Mouse (Mus musculus) forebrain, embryonic 15.5 days (tissue): ENCODE data around the gene Gga1. TPM values are rescaled to one million over a fixed set of nuclear protein-coding genes. Genes with fewer than 3 reads are reported as not detected.

Experiments
- ATAC-seq: fragments of 200-750 bp; cut with Nextera tagmentation; replicated peaks from 2 replicates; pipeline ENCODE4 v1.8.0; 2017; ENCODE audit warnings: mild to moderate bottlenecking, moderate TSS enrichment, moderate library complexity
- H3K27ac ChIP-seq: fragments of 300-500 bp; sonication (generic); replicated peaks from 2 replicates; pipeline ENCODE4 v1.5.1; 2015; ENCODE audit warnings: mild to moderate bottlenecking, inconsistent platforms
- H3K27me3 ChIP-seq: fragments of 300-500 bp; sonication (generic); 2 replicates; pipeline ENCODE4 v1.6.1; 2015; ENCODE audit warnings: inconsistent platforms
- H3K36me3 ChIP-seq: fragments of 300-500 bp; sonication (generic); 2 replicates; pipeline ENCODE4 v1.6.1; 2015; ENCODE audit warnings: mild to moderate bottlenecking, inconsistent platforms
- H3K4me1 ChIP-seq: fragments of 300-500 bp; sonication (generic); 2 replicates; pipeline ENCODE4 v1.6.1; 2015; ENCODE audit warnings: inconsistent platforms
- H3K4me2 ChIP-seq: fragments of 300-500 bp; sonication (generic); replicated peaks from 2 replicates; pipeline ENCODE4 v1.6.1; 2015; ENCODE audit warnings: mild to moderate bottlenecking, inconsistent platforms
- H3K4me3 ChIP-seq: fragments of 300-500 bp; sonication (generic); 2 replicates; pipeline ENCODE4 v1.5.1; 2015; ENCODE audit warnings: mild to moderate bottlenecking, inconsistent platforms
- H3K9ac ChIP-seq: fragments of 300-500 bp; sonication (generic); replicated peaks from 2 replicates; pipeline ENCODE4 v1.6.1; 2015; ENCODE audit warnings: mild to moderate bottlenecking, inconsistent platforms
- H3K9me3 ChIP-seq: fragments of 300-500 bp; sonication (generic); 2 replicates; pipeline ENCODE4 v1.6.1; 2016; ENCODE audit warnings: inconsistent platforms
- WGBS: fragments of 180-500 bp; shearing (Covaris S2); methylation state at CpG from one replicate; pipeline ENCODE4 v1.1.7; 2015; ENCODE audit warnings: mixed read lengths; 5-methylcytosine and 5-hydroxymethylcytosine counted together
- polyA plus RNA-seq: library from polyadenylated mRNA; unstranded; fragments of >200 nt; fragmentation: Nextera tagmentation; extraction: Ambion mirVana; gene quantifications from 2 replicates; pipeline ENCODE4 v1.2.1, GENCODE M21; 2015

Gene Gga1
- polyA plus RNA-seq, 1 experiment from 2014 or later: 60.3 TPM

DNA sequence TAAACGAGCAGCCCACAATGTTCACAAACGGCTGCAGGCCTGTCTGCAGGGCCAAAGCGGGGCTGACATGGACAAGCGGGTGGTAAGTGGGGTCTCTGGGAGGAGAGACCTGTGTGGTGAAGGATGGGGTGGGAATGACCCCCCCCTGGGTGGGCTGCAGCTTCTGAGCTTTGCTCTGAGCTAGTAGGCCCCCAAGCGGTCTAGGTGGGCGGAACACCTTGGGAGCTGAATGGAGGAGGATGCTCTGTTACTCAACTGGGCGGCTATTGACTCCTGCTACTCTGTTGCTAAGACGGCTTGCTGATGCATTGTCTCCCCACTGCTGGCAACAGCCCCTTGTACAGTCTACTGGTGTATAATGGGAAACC, 24.4 kb downstream of the Gga1 start:
- no peak overlapping the region for H3K9ac ChIP-seq
- H3K4me1 ChIP-seq: peaks cover 15% of the 10 kb centered on the region
- no peaks in the 10 kb centered on the region for H3K36me3 ChIP-seq
- 34% methylated on average over 8 of the region's 8 CpGs for WGBS
- no peak overlapping the region for H3K4me2 ChIP-seq
- H3K4me3 ChIP-seq: no peak overlapping the region
- no peak for ATAC-seq
- no peak overlapping the region for H3K27ac ChIP-seq
- H3K9me3 ChIP-seq: no peaks in the 10 kb centered on the region
- no peaks in the 10 kb centered on the region; the same call in 1 of the 2 replicates for H3K27me3 ChIP-seq

DNA sequence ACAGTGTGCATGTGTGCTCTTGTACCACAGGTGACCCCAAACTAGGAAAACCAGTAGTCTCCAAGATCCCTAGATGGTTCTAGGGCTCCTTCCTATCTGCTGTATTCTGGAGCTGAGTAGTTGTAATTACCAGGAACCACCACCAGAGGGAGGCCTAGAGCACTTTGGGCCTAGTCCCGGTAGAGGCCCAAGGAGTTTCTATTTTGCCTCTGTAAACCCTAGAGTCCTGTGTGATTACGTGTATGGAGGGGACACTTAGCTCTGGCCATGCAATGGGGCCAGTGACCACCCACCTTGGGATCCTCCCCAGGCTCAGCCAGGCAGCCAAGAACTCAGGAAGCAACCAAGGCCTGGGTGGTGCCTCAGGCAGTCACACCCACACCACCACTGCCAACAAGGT, 26.3 kb downstream of the Gga1 start:
- H3K27ac ChIP-seq: no peak overlapping the region
- ATAC-seq: peak; percentile 15; the same call in 1 of the 2 replicates
- H3K4me3 ChIP-seq: no peak overlapping the region
- 2% methylated on average over 2 of the region's 2 CpGs for WGBS
- H3K9ac ChIP-seq: no peak overlapping the region
- no peaks in the 10 kb centered on the region for H3K36me3 ChIP-seq
- no peaks in the 10 kb centered on the region; the same call in 1 of the 2 replicates for H3K27me3 ChIP-seq
- H3K4me2 ChIP-seq: no peak overlapping the region
- no peaks in the 10 kb centered on the region for H3K9me3 ChIP-seq
- H3K4me1 ChIP-seq: peaks cover 15% of the 10 kb centered on the region

DNA sequence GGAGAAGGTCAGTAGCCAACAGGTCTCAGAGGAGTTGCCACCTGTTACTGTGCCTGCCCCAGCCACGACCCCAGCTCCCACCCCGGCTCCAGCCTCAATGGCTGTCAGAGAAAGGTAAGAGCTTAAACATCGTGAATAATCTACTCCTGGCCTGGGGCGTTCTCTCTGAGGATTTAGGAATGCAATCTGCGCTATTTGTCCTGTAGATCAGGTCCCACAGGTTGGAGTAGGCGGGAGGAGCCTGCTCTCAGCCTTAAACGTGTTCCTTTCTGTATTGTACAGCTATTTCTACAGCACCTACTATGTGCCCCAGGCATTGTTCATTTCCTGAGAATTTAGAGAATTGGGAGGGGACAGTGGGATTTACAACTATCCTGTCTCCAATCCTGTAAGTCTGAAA, 31.4 kb downstream of the Gga1 start:
- no peak overlapping the region for H3K4me3 ChIP-seq
- no peaks in the 10 kb centered on the region for H3K9me3 ChIP-seq
- ATAC-seq: no peak
- no peak overlapping the region for H3K4me2 ChIP-seq
- no peaks in the 10 kb centered on the region for H3K36me3 ChIP-seq
- H3K4me1 ChIP-seq: peaks cover 5% of the 10 kb centered on the region
- H3K27ac ChIP-seq: no peak overlapping the region
- no peak overlapping the region for H3K9ac ChIP-seq
- 85% methylated on average over 7 of the region's 7 CpGs for WGBS
- no peaks in the 10 kb centered on the region for H3K27me3 ChIP-seq

DNA sequence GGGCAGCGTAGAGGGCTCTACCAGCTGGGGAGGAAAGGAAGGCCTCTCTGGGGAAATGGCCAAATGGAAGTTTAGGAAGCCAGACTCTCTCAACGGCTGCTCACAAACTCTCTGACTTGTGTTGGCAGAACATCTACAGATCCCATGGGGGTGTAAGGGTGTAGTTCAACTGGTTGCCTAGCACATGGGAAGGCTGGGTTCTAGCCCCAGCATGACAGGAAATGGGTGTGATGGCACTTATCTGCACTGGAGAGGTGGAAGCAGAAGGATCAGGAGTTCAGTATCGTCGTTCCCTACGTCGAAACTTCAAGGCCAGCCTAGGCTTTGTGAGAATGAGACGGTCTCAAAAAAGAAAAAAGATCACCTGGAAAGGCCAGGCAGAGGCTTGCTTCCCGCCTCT, 32.0 kb downstream of the Gga1 start:
- Histone ChIP-seq H3K36me3 (no peaks in the 10 kb centered on the region), H3K4me2 (no peak overlapping the region), H3K9ac (no peak overlapping the region), H3K4me3 (no peak overlapping the region), H3K27ac (no peak overlapping the region), H3K9me3 (no peaks in the 10 kb centered on the region), H3K4me1 (peaks cover 6% of the 10 kb centered on the region), H3K27me3 (no peaks in the 10 kb centered on the region)
- no peak for ATAC-seq
- WGBS: 92% methylated on average over 8 of the region's 8 CpGs

DNA sequence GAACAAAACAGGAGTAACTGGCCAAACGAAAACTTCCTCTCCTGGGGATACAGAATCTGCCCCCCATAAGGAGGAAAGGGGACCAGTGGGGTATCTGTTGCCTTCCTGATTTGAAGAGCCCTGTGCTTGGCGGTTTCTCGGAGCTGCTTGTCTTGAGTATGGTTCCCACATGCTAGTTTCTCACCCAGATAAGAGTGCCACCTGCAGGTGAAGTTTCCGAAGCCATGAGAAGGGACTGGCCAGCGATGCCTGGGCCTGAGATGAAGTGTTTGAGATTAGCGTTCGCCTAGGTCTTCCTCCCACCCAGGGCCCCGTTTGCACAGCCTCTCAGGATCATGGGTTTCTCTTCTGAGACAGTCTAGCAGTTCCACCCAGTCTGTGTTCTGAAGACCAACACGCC, 35.0 kb downstream of the Gga1 start:
- no peak overlapping the region for H3K4me2 ChIP-seq
- H3K27me3 ChIP-seq: no peaks in the 10 kb centered on the region
- ATAC-seq: no peak
- WGBS: 29% methylated on average over 9 of the region's 9 CpGs
- no peak overlapping the region for H3K27ac ChIP-seq
- peaks cover 31% of the 10 kb centered on the region for H3K4me1 ChIP-seq
- no peak overlapping the region for H3K4me3 ChIP-seq
- no peaks in the 10 kb centered on the region for H3K36me3 ChIP-seq
- H3K9me3 ChIP-seq: no peaks in the 10 kb centered on the region
- H3K9ac ChIP-seq: no peak overlapping the region

DNA sequence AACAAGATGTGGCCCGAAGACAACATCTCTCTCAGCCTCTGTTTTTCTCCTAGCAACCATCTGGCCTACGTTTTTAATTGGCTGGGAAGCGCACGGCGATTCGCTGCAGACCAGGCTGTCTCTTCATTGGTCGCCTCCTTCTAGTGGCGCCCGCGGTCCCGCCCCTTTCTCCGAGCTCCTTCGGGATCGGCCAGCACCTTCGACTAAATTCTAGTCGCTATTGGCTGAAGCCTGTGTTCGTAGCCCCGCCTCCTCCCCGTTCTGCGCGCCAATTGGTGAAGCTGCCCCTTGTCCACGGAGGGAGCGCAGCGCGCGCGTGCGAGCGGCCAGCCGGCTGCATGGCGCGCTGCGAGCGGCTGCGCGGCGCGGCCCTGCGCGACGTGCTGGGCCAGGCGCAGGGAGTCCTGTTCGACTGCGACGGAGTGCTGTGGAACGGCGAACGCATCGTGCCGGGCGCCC, 36.7 kb downstream of the Gga1 start, which contains the start of gene Pdxp:
Pdxp (plus strand) TSS at position 288 of the 459 bp plus-strand sequence.
- Histone ChIP-seq H3K4me1 (peaks cover 37% of the 10 kb centered on the region), H3K36me3 (peaks cover 5% of the 10 kb centered on the region; the same call in 1 of the 2 replicates), H3K4me3 (peak within 1 kb of the TSS; percentile 67), H3K9ac (peak within 1 kb of the TSS; percentile 74), H3K9me3 (no peaks in the 10 kb centered on the region), H3K27me3 (no peaks in the 10 kb centered on the region), H3K27ac (peak within 1 kb of the TSS; percentile 95), H3K4me2 (peak within 1 kb of the TSS; percentile 70)
- peak; percentile 96 for ATAC-seq
- under 1% methylated on average over 50 of the region's 51 CpGs for WGBS

DNA sequence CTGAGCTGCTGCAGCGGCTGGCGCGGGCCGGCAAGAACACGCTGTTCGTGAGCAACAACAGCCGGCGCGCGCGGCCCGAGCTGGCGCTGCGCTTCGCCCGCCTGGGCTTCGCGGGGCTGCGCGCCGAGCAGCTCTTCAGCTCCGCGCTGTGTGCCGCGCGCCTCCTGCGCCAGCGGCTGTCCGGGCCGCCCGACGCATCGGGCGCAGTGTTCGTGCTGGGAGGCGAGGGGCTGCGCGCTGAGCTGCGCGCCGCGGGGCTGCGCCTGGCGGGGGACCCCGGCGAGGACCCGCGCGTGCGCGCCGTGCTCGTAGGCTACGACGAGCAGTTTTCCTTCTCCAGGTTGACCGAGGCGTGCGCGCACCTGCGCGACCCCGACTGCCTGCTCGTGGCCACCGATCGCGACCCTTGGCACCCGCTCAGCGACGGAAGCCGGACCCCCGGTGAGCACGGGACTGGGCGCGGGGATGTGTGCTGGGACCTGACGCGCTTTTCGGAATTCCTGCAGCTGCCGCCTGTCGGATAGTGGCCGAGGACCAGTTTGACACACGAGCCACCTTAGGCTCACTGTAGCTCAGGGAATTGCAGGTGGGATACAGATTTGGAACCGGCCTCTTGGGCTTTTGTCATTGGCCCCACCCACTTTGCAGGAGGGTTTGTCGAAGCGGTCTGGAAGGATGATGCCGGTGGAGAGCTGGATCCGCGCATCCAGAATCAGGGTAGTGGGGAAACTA, 37.3 kb downstream of the Gga1 start:
- Histone ChIP-seq H3K36me3 (peaks cover 10% of the 10 kb centered on the region), H3K27ac (peak overlapping the region; percentile 95), H3K4me3 (peak overlapping the region; percentile 67), H3K4me2 (peak overlapping the region; percentile 70), H3K9me3 (no peaks in the 10 kb centered on the region), H3K9ac (peak overlapping the region; percentile 74), H3K4me1 (peaks cover 37% of the 10 kb centered on the region), H3K27me3 (no peaks in the 10 kb centered on the region)
- peak; percentile 77 for ATAC-seq
- WGBS: under 1% methylated on average over 87 of the region's 87 CpGs

DNA sequence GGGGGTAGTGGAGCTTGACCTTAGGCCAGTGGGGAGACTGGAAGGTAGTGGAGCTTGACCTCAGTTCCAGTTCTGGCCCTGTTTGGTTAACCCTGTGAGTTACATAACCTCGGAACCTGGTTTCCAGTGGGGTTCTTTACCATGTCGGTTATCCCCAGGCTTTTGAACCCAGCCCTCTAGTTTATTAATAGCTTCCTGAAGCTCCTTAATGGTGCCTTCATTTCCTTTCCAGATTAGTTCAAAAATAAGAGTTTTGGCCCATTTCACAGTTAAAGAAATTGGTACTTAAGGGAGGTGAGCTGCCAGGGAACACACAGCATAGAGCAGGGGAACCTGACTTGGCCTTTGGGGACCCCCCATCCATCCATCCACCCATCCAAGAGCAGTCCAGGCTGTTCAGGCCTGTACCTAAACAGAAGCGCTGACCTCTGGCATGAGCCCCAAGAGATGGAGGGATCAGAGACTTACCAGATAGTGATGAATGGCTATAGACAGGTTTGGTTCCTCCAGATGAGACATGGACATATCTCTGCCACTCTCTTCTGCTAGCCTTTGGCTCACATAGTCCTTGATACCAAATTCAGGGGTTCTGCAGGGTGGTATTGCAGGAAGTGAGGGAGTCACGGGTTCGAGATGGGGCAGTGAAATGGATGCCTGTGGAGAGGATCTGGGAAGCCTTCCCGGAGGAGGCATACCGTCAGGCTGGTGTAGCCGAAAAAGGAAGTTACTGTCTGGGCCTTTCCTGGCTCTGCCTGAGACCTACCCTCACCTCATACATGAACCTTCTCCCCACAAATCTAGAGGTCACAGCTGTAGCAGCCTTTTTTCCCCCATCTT, 38.1 kb downstream of the Gga1 start:
- Histone ChIP-seq H3K4me2 (peak overlapping the region; percentile 70), H3K4me1 (peaks cover 37% of the 10 kb centered on the region), H3K27ac (peak overlapping the region; percentile 95), H3K36me3 (peaks cover 18% of the 10 kb centered on the region), H3K9me3 (no peaks in the 10 kb centered on the region), H3K9ac (peak overlapping the region; percentile 74), H3K27me3 (no peaks in the 10 kb centered on the region), H3K4me3 (peak overlapping the region; percentile 67)
- WGBS: 44% methylated on average over 8 of the region's 8 CpGs
- no peak for ATAC-seq

DNA sequence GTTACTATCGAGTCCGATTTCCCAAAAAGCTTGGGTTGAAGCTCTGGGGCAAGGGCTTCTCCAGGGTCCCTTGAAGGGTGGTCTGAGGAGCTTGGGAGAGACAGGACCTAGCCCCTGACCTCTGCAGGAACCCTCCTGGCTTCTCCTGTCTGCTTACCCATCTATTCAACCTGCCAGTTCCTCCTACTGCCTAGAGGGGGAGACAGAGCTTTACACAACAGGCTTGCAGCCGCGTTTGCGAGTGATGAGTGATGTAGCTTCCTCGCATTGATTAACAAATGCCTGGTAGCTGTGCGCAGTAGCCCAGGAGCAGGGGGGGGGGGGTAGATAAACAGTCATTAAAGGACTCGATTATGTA, 38.6 kb downstream of the Gga1 start:
- Histone ChIP-seq H3K27ac (peak overlapping the region; percentile 71), H3K4me3 (peak overlapping the region; percentile 67), H3K9ac (peak overlapping the region; percentile 74), H3K4me1 (peaks cover 37% of the 10 kb centered on the region), H3K4me2 (peak overlapping the region; percentile 70), H3K27me3 (no peaks in the 10 kb centered on the region), H3K36me3 (peaks cover 18% of the 10 kb centered on the region), H3K9me3 (no peaks in the 10 kb centered on the region)
- WGBS: 7% methylated on average over 8 of the region's 8 CpGs
- ATAC-seq: peak; percentile 24

DNA sequence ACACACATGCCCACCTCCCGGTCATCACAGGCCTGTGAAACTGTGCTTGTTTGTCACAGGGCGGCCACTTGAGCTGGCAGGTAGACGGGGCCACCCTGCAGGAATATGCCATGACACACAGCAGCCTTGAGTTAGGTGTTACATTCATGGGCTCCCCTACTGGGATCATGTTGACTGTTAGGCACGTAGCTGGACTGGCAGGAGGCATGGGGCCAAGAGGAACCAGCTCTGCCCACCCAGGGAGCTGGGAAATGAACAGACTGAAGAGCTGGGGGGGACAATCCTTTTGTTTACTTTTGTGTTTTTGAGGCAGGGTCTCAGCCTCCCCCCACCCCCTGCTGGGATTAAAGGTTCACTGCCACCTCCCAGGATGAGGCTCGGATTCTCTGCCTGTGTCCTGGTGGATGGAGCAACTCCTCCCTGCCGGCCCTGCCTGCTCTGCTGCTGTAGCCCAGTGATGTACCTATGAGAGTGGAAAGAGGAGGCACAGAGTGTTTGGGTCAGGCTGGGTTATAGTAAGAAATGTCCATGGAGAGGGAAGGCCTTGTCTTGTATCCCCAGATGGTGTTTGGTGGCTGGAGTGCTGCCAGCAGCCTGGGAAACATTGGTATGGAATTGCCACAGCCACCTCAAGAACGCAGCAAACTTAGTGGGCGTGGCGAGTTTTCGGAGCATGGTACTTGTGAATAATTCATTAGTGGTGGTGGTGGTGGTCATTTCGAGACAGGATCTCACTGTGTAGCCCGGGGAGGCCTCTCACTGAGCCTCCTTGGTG, 39.2 kb downstream of the Gga1 start:
- H3K27ac ChIP-seq: peak overlapping the region; percentile 71
- H3K36me3 ChIP-seq: peaks cover 18% of the 10 kb centered on the region
- peak overlapping the region; percentile 70 for H3K4me2 ChIP-seq
- peak overlapping the region; percentile 74 for H3K9ac ChIP-seq
- ATAC-seq: no peak
- peak overlapping the region; percentile 67 for H3K4me3 ChIP-seq
- H3K27me3 ChIP-seq: no peaks in the 10 kb centered on the region
- peaks cover 37% of the 10 kb centered on the region for H3K4me1 ChIP-seq
- 32% methylated on average over 12 of the region's 12 CpGs for WGBS
- H3K9me3 ChIP-seq: no peaks in the 10 kb centered on the region

DNA sequence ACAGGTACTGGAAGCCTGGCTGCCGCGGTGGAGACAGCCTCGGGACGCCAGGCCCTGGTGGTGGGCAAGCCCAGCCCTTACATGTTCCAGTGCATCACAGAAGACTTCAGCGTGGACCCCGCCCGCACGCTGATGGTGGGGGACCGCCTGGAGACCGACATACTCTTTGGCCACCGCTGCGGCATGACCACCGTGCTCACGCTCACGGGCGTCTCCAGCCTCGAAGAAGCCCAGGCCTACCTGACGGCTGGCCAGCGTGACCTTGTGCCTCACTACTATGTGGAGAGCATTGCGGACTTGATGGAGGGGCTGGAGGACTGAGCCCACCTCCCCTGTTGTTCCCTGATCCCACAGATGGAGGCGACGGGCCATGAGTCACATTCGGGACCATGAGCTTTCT, 41.1 kb downstream of the Gga1 start:
- Histone ChIP-seq H3K4me1 (peaks cover 35% of the 10 kb centered on the region), H3K4me2 (no peak overlapping the region), H3K27ac (no peak overlapping the region), H3K27me3 (no peaks in the 10 kb centered on the region), H3K9me3 (no peaks in the 10 kb centered on the region), H3K9ac (no peak overlapping the region), H3K4me3 (no peak overlapping the region), H3K36me3 (peaks cover 18% of the 10 kb centered on the region)
- WGBS: 93% methylated on average over 23 of the region's 23 CpGs
- no peak for ATAC-seq

DNA sequence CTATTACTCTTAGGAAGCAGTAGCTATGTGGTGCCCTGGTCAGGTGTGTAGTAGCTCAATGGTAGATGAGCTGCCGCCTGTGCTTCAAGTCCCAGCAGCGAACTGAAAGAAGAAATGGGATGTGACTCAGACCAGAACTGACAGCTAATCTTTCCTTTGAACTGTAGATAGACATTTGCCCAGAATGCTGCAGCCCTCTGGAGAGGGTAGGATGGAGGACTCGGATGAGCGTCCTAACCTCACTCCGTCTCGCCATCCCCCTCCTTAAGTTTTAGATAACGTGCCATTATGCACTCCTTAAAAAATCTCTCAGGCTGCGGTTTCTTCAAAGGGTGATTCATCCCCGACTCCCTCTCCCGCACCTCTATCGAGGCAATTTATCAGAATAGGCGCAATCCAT, 42.9 kb downstream of the Gga1 start:
- H3K27me3 ChIP-seq: no peaks in the 10 kb centered on the region
- WGBS: 84% methylated on average over 12 of the region's 12 CpGs
- H3K36me3 ChIP-seq: peaks cover 18% of the 10 kb centered on the region
- peaks cover 27% of the 10 kb centered on the region for H3K4me1 ChIP-seq
- no peak for ATAC-seq
- no peak overlapping the region for H3K27ac ChIP-seq
- no peak overlapping the region for H3K9ac ChIP-seq
- H3K4me2 ChIP-seq: no peak overlapping the region
- H3K4me3 ChIP-seq: no peak overlapping the region
- H3K9me3 ChIP-seq: no peaks in the 10 kb centered on the region
